Mouse (Mus musculus) heart, embryonic 11.5 days (tissue): ENCODE measurements around the gene Gnaz. TPM values are rescaled to one million over a fixed set of nuclear protein-coding genes. Genes with fewer than 3 reads are reported as not detected.

ENCODE experiments used
- ATAC-seq: fragments of 200-750 bp; cut with Nextera tagmentation; replicated peaks from 2 replicates; pipeline ENCODE4 v1.8.0; 2017; ENCODE audit warnings: moderate library complexity; ENCODE audit not compliant: insufficient number of reproducible peaks, low FRiP score, low TSS enrichment
- H3K27ac ChIP-seq: fragments of 300-500 bp; sonication (generic); 2 replicates; pipeline ENCODE4 v1.5.1; 2014; ENCODE audit warnings: mild to moderate bottlenecking, low read depth, low read length
- H3K27me3 ChIP-seq: fragments of 300-500 bp; sonication (generic); 2 replicates; pipeline ENCODE4 v1.6.1; 2014; ENCODE audit warnings: mild to moderate bottlenecking, low read length, mixed read lengths; ENCODE audit not compliant: control insufficient read depth, insufficient read depth
- H3K36me3 ChIP-seq: fragments of 300-500 bp; sonication (generic); 2 replicates; pipeline ENCODE4 v1.6.1; 2014; ENCODE audit warnings: mild to moderate bottlenecking, low read length, moderate library complexity, mixed read lengths; ENCODE audit not compliant: control insufficient read depth, insufficient read depth
- H3K4me1 ChIP-seq: fragments of 300-500 bp; sonication (generic); 2 replicates; pipeline ENCODE4 v1.6.1; 2014; ENCODE audit warnings: low read length; ENCODE audit not compliant: control insufficient read depth, insufficient read depth
- H3K4me2 ChIP-seq: fragments of 300-500 bp; sonication (generic); 2 replicates; pipeline ENCODE4 v1.6.1; 2014; ENCODE audit warnings: mild to moderate bottlenecking, moderate library complexity
- H3K4me3 ChIP-seq: fragments of 300-500 bp; sonication (generic); 2 replicates; pipeline ENCODE4 v1.5.1; 2014; ENCODE audit warnings: low read depth, low read length
- H3K9ac ChIP-seq: fragments of 300-500 bp; sonication (generic); 2 replicates; pipeline ENCODE4 v1.6.1; 2014; ENCODE audit warnings: mild to moderate bottlenecking, low read depth, low read length, moderate library complexity
- H3K9me3 ChIP-seq: fragments of 300-500 bp; sonication (generic); replicated peaks from 2 replicates; pipeline ENCODE4 v1.6.1; 2016; ENCODE audit warnings: low read length; ENCODE audit not compliant: control insufficient read depth
- WGBS: fragments of 180-500 bp; shearing (Covaris S2); extraction: QIAGEN DNeasy Blood & Tissue Kit; methylation state at CpG from one replicate; pipeline ENCODE4 v1.1.7; 2014; ENCODE audit not compliant: insufficient replicate concordance; 5-methylcytosine and 5-hydroxymethylcytosine counted together
- polyA plus RNA-seq: library from polyadenylated mRNA; unstranded; fragments of >200 nt; fragmentation: Nextera tagmentation; extraction: Ambion mirVana; gene quantifications from 2 replicates; pipeline ENCODE4 v1.2.1, GENCODE M21; 2014

Gene Gnaz
- polyA plus RNA-seq, 1 experiment from 2014 or later: 2.1 TPM

- Histone ChIP-seq H3K27ac (no peak overlapping the region), H3K4me3 (no peak overlapping the region), H3K9ac (no peak overlapping the region), H3K9me3 (no peaks in the 10 kb centered on the region), H3K4me2 (peak overlapping the region; percentile 90), H3K4me1 (peaks cover 41% of the 10 kb centered on the region), H3K36me3 (no peaks in the 10 kb centered on the region), H3K27me3 (peaks cover 10% of the 10 kb centered on the region)
- WGBS: 38% methylated on average over 9 of the region's 9 CpGs
- ATAC-seq: no peak
These were observed 91.9 kb downstream of the Gnaz start for GRCm38 (mm10) chr10:75058761-75059395.

- peak; percentile 43; the same call in 1 of the 2 replicates for ATAC-seq
- Histone ChIP-seq H3K36me3 (no peaks in the 10 kb centered on the region), H3K4me2 (peak overlapping the region; percentile 90), H3K27ac (no peak overlapping the region), H3K9me3 (no peaks in the 10 kb centered on the region), H3K9ac (no peak overlapping the region), H3K27me3 (peaks cover 10% of the 10 kb centered on the region), H3K4me1 (peaks cover 36% of the 10 kb centered on the region), H3K4me3 (peak overlapping the region; percentile 83)
- under 1% methylated on average over 11 of the region's 11 CpGs for whole genome bisulfite sequencing
These were observed 92.4 kb downstream of the Gnaz start for GRCm38 (mm10) chr10:75059396-75059795.

DNA sequence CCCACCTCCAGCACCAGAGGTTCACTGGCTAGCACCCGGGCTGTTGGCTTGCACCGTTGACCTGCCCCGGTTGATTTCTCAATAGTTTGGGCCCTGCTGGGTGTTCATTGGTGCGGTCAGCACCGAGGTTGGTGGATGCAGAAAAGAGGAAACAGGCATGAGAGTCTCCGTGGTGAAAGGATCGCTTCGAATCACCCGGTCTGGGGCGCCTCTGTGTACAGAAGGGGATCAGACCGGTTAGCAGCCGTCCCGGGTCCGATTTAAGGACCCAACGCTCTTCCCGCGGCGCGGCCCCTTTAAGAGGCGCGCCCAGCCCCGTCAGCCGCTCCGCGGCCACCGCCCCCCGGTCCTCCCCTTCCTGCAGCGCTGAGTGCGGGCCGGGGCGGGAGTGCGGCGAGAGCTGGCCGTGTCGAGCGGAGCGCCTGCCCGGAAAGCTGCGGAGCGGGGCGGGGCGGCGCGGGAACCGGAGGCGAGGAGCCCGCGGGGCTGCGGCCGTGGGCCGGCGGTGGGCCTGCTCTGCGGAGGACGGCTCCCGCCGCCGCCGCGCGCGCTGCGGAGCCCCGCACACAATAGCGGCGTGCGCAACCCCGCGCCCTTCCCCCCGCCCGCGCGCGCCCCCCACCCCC is 93.4 kb downstream of the Gnaz start, which contains the start of gene Bcr:
Gene Bcr, plus strand, starts transcription at position 376 of the 626 bp plus-strand sequence.
- peak within 1 kb of the TSS; percentile 43 for H3K27ac ChIP-seq
- H3K4me1 ChIP-seq: peaks cover 35% of the 10 kb centered on the region

GRCm38 (mm10) chr10:75060843-75061235 is 93.9 kb downstream of the Gnaz start:
- H3K36me3 ChIP-seq: no peaks in the 10 kb centered on the region
- no peaks in the 10 kb centered on the region for H3K9me3 ChIP-seq
- peak overlapping the region; percentile 41; the same call in 1 of the 2 replicates for H3K27ac ChIP-seq
- under 1% methylated on average over 39 of the region's 48 CpGs for WGBS
- peaks cover 10% of the 10 kb centered on the region for H3K27me3 ChIP-seq
- H3K4me2 ChIP-seq: peak overlapping the region; percentile 90
- ATAC-seq: peak; percentile 2; the same call in 1 of the 2 replicates
- peaks cover 35% of the 10 kb centered on the region for H3K4me1 ChIP-seq
- H3K4me3 ChIP-seq: peak overlapping the region; percentile 83
- H3K9ac ChIP-seq: peak overlapping the region; percentile 78

More for the DNA sequence above, 93.4 kb downstream of the Gnaz start, which contains the start of gene Bcr:
- WGBS: under 1% methylated on average over 39 of the region's 73 CpGs
- peak; percentile 75; the same call in 1 of the 2 replicates for ATAC-seq
- no peaks in the 10 kb centered on the region for H3K36me3 ChIP-seq
- H3K27me3 ChIP-seq: peaks cover 10% of the 10 kb centered on the region
- H3K4me2 ChIP-seq: peak within 1 kb of the TSS; percentile 90
- H3K9me3 ChIP-seq: no peaks in the 10 kb centered on the region
- H3K4me3 ChIP-seq: peak within 1 kb of the TSS; percentile 83
- H3K9ac ChIP-seq: peak within 1 kb of the TSS; percentile 78

- ATAC-seq: no peak
- Histone ChIP-seq H3K27ac (no peak overlapping the region), H3K9ac (peak overlapping the region; percentile 78), H3K27me3 (peaks cover 10% of the 10 kb centered on the region), H3K9me3 (no peaks in the 10 kb centered on the region), H3K4me2 (peak overlapping the region; percentile 90), H3K4me1 (peaks cover 35% of the 10 kb centered on the region), H3K4me3 (peak overlapping the region; percentile 83), H3K36me3 (no peaks in the 10 kb centered on the region)
- WGBS: 1% methylated on average over 70 of the region's 71 CpGs
These were observed 94.6 kb downstream of the Gnaz start for GRCm38 (mm10) chr10:75061341-75062188.

DNA sequence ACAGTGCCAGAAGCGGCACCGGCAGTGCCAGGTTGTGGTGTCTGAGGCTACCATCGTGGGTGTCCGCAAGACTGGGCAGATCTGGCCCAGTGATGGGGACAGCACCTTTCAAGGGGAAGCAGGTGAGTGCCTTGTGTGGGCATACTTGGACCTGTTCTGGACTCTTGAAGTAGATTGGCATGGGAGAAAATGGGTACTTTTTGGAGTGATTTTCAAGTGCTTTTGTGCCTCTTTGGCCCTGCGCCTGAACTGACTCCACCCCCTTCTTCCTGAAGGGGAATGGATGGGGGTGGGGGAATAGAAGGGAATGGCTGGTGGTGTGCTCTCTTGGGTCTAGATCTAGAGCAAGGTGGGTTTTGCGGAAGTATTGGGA is 95.2 kb downstream of the Gnaz start:
- H3K4me3 ChIP-seq: peak overlapping the region; percentile 83
- 15% methylated on average over 6 of the region's 6 CpGs for WGBS
- H3K9ac ChIP-seq: peak overlapping the region; percentile 78; the same call in 1 of the 2 replicates
- H3K36me3 ChIP-seq: no peaks in the 10 kb centered on the region
- ATAC-seq: no peak
- no peaks in the 10 kb centered on the region for H3K9me3 ChIP-seq
- peaks cover 10% of the 10 kb centered on the region for H3K27me3 ChIP-seq
- no peak overlapping the region for H3K27ac ChIP-seq
- peak overlapping the region; percentile 90 for H3K4me2 ChIP-seq
- H3K4me1 ChIP-seq: peaks cover 35% of the 10 kb centered on the region

- Histone ChIP-seq H3K9ac (no peak overlapping the region), H3K27ac (no peak overlapping the region), H3K36me3 (no peaks in the 10 kb centered on the region), H3K9me3 (no peaks in the 10 kb centered on the region), H3K4me1 (peaks cover 39% of the 10 kb centered on the region), H3K4me3 (peak overlapping the region; percentile 83), H3K27me3 (peaks cover 10% of the 10 kb centered on the region), H3K4me2 (peak overlapping the region; percentile 90)
- 44% methylated on average over 6 of the region's 6 CpGs for WGBS
- ATAC-seq: no peak
These were observed 95.6 kb downstream of the Gnaz start for GRCm38 (mm10) chr10:75062621-75063020.

- 0 out of 2 replicates have a peak overlapping the region, but pooled peaks have one; percentile 7 for H3K9ac ChIP-seq
- H3K27ac ChIP-seq: no peak overlapping the region
- no peak for ATAC-seq
- H3K9me3 ChIP-seq: no peaks in the 10 kb centered on the region
- peaks cover 39% of the 10 kb centered on the region for H3K4me1 ChIP-seq
- WGBS: 41% methylated on average over 12 of the region's 12 CpGs
- H3K27me3 ChIP-seq: peaks cover 10% of the 10 kb centered on the region
- peak overlapping the region; percentile 90 for H3K4me2 ChIP-seq
- H3K4me3 ChIP-seq: peak overlapping the region; percentile 83
- no peaks in the 10 kb centered on the region for H3K36me3 ChIP-seq
These were observed 96.5 kb downstream of the Gnaz start for GRCm38 (mm10) chr10:75063301-75063965.
